Mouse (Mus musculus): ENCODE measurements around the gene Zfp652.
"Not testable (repeated sequence)": the region's sequence is repeated elsewhere in the genome, so short reads cannot be mapped to it uniquely, and the experiment has no call there.

The Zfp652 gene
- long read RNA-seq, experiment 1, partial matches to known transcripts, result 3 of 5 reads
- long read RNA-seq, experiment 1, other reads (novel, unspliced or antisense), result 2 of 5 reads
- long read RNA-seq, experiment 2, partial matches to known transcripts, result 0 of 8 reads
- long read RNA-seq, experiment 2, other reads (novel, unspliced or antisense), result 8 of 8 reads

DNA sequence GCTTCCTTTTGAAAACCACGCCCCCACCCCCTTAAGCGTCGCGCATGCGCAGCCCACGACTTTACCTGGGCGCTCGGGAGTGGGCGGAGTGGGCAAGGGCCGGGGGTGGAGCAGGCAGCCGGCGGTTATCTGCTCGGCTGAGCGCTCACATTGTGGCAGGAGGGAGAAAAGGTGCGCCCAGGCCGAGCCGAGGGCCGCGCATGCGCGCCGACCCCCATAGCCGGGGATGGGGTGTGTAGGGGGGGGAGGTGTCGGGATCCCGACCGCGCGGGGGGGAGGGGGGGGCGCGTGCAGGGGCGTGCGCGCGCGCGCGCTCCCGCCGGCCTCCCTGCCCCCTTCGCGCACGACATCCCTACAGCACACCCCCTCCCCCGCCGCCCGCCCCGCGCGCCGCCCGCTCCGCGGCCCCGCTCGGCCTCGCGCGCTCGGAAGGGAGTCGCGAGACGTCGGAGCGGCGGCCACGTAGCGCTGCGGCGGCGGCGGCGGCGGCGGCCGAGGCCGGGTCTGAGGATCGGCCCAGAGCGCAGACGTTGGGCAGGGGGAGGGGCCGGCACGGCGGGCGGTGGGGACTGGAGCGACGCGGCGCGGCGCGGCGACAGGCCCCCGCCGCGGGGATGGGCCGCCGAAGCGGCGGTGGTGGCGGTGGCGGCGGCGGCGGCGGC is at the start of gene Zfp652:
Zfp652 (plus strand) TSS at position 111 of the 662 bp plus-strand sequence.
- intact Hi-C loops (cut with DNase I), result no loop called here

DNA sequence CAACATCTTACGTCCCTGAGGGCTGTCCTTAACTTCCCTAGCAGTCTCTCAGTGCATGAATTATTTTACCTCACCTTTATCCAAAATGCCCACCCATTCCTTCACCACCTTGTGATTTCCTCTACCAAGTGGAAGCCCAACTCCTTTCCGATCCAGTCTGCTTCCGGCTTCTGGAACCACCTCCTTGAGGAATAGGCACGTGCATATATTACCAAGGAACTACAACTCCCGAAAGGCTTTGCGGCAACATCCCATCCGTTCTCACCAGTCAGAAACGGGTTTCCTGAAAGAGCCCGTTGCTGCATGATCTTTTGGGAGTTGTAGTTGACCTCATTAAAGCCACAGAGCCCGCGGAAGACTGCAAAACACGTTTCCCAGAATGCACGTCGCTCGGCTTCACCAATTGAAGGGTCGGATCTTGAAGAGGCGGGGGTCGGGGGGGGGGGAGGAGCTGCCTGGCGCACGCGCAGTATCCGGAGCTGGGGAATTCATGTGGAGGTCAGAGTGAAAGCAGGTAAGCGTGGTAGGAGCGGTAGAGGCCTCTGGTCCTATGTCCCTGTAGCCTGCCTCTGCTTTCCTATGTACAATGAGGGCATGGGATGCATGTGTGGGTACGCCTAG is 45.8 kb upstream of the Zfp652 start, which contains the start of gene Phb:
Phb (plus strand) TSS at position 429 of the 621 bp plus-strand sequence.
- intact Hi-C loops (cut with DNase I), result no loop called here

- intact Hi-C loops (cut with DNase I), result no loop called here
Observed at GRCm38 (mm10) chr11:95667177-95667576, 45.3 kb upstream of the Zfp652 start.

DNA sequence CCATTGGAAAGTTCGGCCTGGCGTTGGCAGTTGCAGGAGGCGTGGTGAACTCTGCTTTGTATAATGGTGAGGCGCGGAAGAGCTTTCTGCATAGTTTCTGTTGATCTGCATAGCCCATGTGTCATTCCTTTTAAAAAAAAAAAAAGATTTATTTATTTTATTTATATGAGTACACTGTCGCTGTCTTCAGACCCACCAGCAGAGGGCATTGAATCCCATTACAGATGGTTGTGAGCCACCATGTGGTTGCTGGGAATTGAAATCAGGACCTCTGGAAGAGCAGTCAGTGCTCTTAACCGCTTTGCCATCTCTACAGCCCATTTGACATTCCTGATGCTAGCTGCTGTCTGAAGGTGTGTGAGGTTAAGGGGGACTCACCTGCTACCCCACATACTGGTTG is 44.4 kb upstream of the Zfp652 start:
- intact Hi-C loops (cut with DNase I), result not testable (repeated sequence)

- intact Hi-C loops (cut with DNase I), result no loop called here
Observed at GRCm38 (mm10) chr11:95675498-95675897, 37.0 kb upstream of the Zfp652 start.

GRCm38 (mm10) chr11:95676307-95676706 is 36.2 kb upstream of the Zfp652 start:
- intact Hi-C loops (cut with DNase I), result no loop called here

- intact Hi-C loops (cut with DNase I), result no loop called here
Observed at GRCm38 (mm10) chr11:95677925-95678701, 34.4 kb upstream of the Zfp652 start.

DNA sequence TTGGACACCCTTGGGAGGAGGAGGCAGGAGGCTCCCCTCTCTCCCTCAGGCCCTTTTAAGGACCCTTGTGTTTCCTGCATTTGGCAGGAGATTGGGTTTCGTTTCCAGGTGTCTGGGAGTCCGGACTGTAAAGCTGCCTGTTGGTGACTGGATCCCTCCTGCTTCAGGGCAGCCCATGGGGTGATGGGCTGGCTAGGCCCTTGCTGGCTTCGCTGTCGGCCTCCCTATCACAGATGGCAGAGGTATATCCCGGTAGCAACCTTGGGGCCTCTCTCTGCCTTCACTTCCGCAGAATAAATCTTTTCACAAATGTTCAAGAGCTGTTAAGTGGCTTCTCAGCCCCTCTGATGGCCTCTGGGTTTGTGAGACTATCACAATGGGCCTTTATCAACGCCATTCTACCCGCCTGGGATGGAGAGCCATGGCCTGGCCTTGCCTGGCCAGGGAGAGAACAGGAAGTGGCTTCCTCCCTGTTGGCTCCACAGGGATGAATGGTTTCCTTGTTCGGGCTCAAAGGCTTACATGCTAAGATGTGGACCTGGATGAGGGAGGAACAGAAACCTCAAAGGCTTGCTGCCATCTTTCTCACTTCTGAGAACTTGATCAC is 30.4 kb upstream of the Zfp652 start:
- intact Hi-C loops (cut with DNase I), result no loop called here

DNA sequence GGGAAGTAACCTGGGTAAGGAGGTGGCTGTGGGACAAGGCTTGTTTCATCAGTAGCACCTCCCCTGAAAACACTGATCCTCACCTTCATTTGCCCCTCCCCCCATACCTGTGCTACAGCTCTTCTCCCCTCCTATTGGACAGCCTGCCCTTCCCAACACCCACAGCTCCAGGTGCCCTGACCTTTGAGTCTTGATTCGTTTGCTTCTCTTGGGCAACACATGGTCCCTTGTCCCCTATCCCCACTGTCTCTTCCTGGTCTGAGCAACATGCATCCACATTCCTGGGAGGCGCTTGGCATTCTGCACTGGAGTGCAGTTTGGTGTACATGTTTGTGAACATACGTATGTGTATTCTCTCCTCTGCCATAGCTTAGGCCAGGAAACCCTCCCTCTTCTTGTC is 29.5 kb upstream of the Zfp652 start:
- intact Hi-C loops (cut with DNase I), result no loop called here

DNA sequence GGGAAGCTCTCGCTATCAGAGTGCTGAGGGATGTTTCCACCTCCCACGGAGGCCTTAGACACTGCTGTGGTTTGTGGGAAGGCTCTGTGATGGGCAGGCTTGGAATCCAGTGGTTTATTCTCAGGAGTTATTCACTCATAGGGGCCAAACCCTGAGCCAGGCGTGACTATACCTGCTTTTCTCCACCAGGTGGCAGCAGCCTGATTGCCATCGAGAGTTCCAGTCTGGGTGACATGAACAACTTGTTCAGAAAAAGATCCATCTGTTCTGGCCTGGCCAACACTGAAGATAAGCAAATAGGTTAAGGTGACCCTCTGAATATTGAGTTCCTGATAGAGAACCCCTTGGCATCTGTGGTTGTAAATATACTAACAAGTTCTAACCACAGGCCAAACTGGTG is 26.4 kb upstream of the Zfp652 start:
- intact Hi-C loops (cut with DNase I), result loop anchor here (1.0 kb wide), 1 partner anchor 64 kb away; no protein-coding TSS in a partner anchor

DNA sequence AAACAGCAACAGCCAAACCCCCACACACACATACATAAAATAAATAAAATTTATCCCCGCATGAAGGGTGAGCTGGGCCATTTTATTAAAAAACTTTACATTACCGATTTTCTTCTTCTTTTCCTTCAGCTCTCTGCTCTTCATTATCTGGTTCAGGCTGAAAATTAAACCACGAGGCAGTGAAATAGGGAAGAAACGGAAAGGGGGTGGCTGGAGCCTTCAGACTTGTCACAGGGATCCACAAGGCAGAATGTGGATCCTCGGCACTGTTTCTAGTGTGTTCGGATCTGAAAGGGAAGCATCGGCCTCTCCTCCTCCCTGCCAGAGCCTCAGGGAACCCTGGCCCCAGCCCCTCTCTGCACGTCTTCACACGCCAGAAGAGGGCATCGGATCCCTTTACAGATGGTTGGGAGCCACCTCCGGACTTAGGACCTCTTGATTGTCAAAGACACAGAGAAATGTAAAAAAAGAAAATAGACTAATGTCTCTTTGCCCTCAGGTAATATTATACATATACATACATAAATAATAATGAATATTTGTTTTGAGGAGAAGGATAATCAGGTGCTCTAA is 25.3 kb upstream of the Zfp652 start:
- intact Hi-C loops (cut with DNase I), result no loop called here

DNA sequence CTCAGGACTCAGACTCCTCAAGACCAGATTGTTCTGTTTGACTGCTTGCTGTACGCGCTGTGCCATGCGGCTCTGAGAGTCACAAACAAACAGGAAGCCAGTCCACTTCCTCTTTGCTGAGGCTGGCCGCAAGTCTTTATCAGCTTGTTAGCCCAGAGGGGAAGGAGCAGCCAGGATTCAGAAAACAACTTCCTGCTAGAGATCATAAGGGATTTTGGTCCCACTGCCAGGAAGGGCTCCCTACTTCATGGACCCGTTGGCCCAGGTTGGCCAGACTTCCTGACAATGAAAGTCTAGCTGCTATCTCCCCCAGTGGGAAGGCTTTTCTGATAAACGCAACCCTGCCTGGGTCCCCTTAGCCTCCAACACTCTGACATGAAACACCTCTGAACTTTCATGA is 24.0 kb upstream of the Zfp652 start:
- intact Hi-C loops (cut with DNase I), result no loop called here

DNA sequence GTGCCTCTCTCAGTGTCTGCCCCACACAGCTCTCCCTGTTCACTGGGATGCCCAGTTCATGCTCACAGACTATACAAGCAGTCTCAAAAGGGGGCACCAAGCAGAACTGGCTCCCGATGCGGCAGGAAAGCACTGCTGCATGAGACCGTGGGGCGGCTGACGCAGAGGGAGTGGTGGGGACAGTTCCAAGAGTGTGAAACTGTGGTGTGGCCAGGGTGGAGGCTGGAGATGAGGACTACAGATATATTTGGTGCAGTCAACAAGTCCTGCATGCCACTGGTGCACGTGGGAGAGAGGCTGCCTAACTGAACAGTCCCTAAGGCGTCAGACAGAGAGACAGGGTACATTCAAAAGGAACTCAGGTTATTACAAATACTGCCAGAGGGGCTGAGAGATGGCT is 23.5 kb upstream of the Zfp652 start:
- intact Hi-C loops (cut with DNase I), result no loop called here

- intact Hi-C loops (cut with DNase I), result no loop called here
Observed at GRCm38 (mm10) chr11:95689544-95689943, 22.9 kb upstream of the Zfp652 start.

- intact Hi-C loops (cut with DNase I), result no loop called here
Observed at GRCm38 (mm10) chr11:95698541-95698940, 13.9 kb upstream of the Zfp652 start.

DNA sequence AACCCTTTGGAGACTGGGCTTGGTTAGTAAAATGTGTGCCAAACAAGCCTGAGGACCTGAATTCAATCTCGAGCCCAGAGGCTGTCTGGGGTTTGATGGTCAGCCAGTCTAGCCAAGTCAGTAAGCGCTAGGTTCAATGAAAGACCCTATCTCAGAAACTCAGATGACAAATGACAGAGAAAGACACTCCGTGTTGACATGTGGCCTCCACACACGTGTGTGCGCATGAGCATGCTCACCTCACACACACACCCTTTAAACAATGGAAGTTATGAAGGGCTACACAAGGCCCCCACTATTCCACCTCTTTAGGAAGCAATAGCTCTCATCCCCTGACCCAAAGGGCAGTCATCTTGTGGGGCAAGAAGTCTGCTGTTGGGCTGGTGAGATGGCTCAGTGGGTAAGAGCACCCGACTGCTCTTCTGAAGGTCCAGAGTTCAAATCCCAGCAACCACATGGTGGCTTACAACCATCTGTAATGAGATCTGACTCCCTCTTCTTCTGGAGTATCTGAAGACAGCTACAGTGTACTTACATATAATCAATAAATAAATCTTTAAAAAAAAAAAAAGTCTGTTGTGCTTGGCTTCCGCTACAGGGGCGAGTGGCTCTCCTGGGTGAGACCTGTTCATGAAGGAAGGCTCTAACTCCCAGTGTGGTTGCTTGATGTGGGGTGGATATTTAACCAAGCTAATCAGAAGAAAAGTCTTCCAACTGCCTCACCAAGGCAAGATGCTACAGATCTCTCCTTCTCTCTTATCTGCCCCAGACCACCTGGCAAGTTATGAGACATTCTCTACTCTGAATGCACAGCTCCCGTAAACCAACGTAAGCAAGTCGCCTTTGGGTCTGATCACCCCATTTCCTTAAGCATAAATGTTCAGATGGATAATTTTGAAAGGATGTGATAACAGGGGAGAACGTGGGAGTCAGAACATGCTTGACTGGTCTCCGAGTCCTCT is 11.4 kb upstream of the Zfp652 start:
- intact Hi-C loops (cut with DNase I), result no loop called here

- intact Hi-C loops (cut with DNase I), result no loop called here
Observed at GRCm38 (mm10) chr11:95704032-95704969, 8.2 kb upstream of the Zfp652 start.

- intact Hi-C loops (cut with DNase I), result no loop called here
Observed at GRCm38 (mm10) chr11:95704970-95705330, 7.5 kb upstream of the Zfp652 start.

GRCm38 (mm10) chr11:95709534-95710040 is 2.9 kb upstream of the Zfp652 start:
- intact Hi-C loops (cut with DNase I), result no loop called here
